Mouse (Mus musculus): ENCODE data around the gene 2310046K23Rik. TPM values are rescaled to one million over a fixed set of nuclear protein-coding genes. Genes with fewer than 3 reads are reported as not detected.
"Not testable (repeated sequence)": the region's sequence is repeated elsewhere in the genome, so short reads cannot be mapped to it uniquely, and the experiment has no call there.

Gene 2310046K23Rik
- polyA plus RNA-seq, 1 experiment from 2014 or later, result not detected

- Histone ChIP-seq H3K36me3 (replicated peaks; ENCODE audit: control insufficient read depth, insufficient read depth) (no peaks in the 10 kb centered on the region), H3K27me3 (ENCODE audit: control insufficient read depth, insufficient read depth, low read length) (no peaks in the 10 kb centered on the region), H3K9ac (no peak overlapping the region), H3K4me3 (replicated peaks; ENCODE audit: low read length) (no peak overlapping the region), H3K9me3 (ENCODE audit: control insufficient read depth, low read length) (no peaks in the 10 kb centered on the region), H3K4me2 (replicated peaks) (no peak overlapping the region), H3K4me1 (replicated peaks; ENCODE audit: control insufficient read depth, insufficient read depth, low read length) (no peaks in the 10 kb centered on the region), H3K27ac (no peak overlapping the region)
- DNase-seq (ENCODE audit: low spot score), result peak; percentile 30
- no peak for ATAC-seq (ENCODE audit: low FRiP score)
Observed at GRCm38 (mm10) chr3:92510786-92511185, 23.5 kb downstream of the 2310046K23Rik start.

- ATAC-seq (ENCODE audit: low FRiP score) (no peak), DNase-seq (ENCODE audit: low spot score) (no peak)
- no peak overlapping the region for H3K4me2 ChIP-seq (replicated peaks)
- H3K4me3 ChIP-seq (replicated peaks; ENCODE audit: low read length), result no peak overlapping the region
- WGBS, result 100% methylated on average over 1 of the region's 1 CpGs
- H3K9ac ChIP-seq, result no peak overlapping the region
- no peak overlapping the region for H3K27ac ChIP-seq
- no peaks in the 10 kb centered on the region for H3K4me1 ChIP-seq (replicated peaks; ENCODE audit: control insufficient read depth, insufficient read depth, low read length)
- H3K27me3 ChIP-seq (ENCODE audit: control insufficient read depth, insufficient read depth, low read length), result no peaks in the 10 kb centered on the region
- no peaks in the 10 kb centered on the region for H3K36me3 ChIP-seq (replicated peaks; ENCODE audit: control insufficient read depth, insufficient read depth)
- no peaks in the 10 kb centered on the region for H3K9me3 ChIP-seq (ENCODE audit: control insufficient read depth, low read length)
Observed at GRCm38 (mm10) chr3:92508185-92508584, 26.1 kb downstream of the 2310046K23Rik start.

- ATAC-seq (ENCODE audit: low FRiP score) (no peak), DNase-seq (ENCODE audit: low spot score) (no peak)
- Histone ChIP-seq H3K4me2 (replicated peaks) (no peak overlapping the region), H3K9me3 (ENCODE audit: control insufficient read depth, low read length) (no peaks in the 10 kb centered on the region), H3K9ac (no peak overlapping the region), H3K27ac (no peak overlapping the region), H3K27me3 (ENCODE audit: control insufficient read depth, insufficient read depth, low read length) (no peaks in the 10 kb centered on the region), H3K4me1 (replicated peaks; ENCODE audit: control insufficient read depth, insufficient read depth, low read length) (no peaks in the 10 kb centered on the region), H3K36me3 (replicated peaks; ENCODE audit: control insufficient read depth, insufficient read depth) (no peaks in the 10 kb centered on the region), H3K4me3 (replicated peaks; ENCODE audit: low read length) (no peak overlapping the region)
Observed at GRCm38 (mm10) chr3:92503528-92503927, 30.8 kb downstream of the 2310046K23Rik start.

- no peak for ATAC-seq (ENCODE audit: low FRiP score)
- Histone ChIP-seq H3K9ac (no peak within 1 kb of the TSS), H3K27ac (no peak within 1 kb of the TSS), H3K4me2 (replicated peaks) (no peak within 1 kb of the TSS), H3K9me3 (ENCODE audit: control insufficient read depth, low read length) (no peaks in the 10 kb centered on the region), H3K27me3 (ENCODE audit: control insufficient read depth, insufficient read depth, low read length) (no peaks in the 10 kb centered on the region), H3K4me3 (replicated peaks; ENCODE audit: low read length) (no peak within 1 kb of the TSS), H3K36me3 (replicated peaks; ENCODE audit: control insufficient read depth, insufficient read depth) (no peaks in the 10 kb centered on the region), H3K4me1 (replicated peaks; ENCODE audit: control insufficient read depth, insufficient read depth, low read length) (no peaks in the 10 kb centered on the region)
- DNase-seq (ENCODE audit: low spot score), result no peak
- 100% methylated on average over 1 of the region's 1 CpGs for WGBS
Observed at GRCm38 (mm10) chr3:92500393-92500792, 33.9 kb downstream of the 2310046K23Rik start, which contains the start of gene Sprr4. Gene Sprr4, minus strand, starts transcription at chr3:92500493.

GRCm38 (mm10) chr3:92490262-92490661 lies 44.0 kb downstream of the 2310046K23Rik start:
- ATAC-seq (ENCODE audit: low FRiP score); H3K27me3 ChIP-seq (ENCODE audit: control insufficient read depth, insufficient read depth, low read length); H3K36me3 ChIP-seq (replicated peaks; ENCODE audit: control insufficient read depth, insufficient read depth): not testable (repeated sequence)

GRCm38 (mm10) chr3:92486307-92486706 lies 48.0 kb downstream of the 2310046K23Rik start:
- WGBS, result 71% methylated on average over 1 of the region's 1 CpGs
- no peaks in the 10 kb centered on the region for H3K27me3 ChIP-seq (ENCODE audit: control insufficient read depth, insufficient read depth, low read length)

More at GRCm38 (mm10) chr3:92490262-92490661, 44.0 kb downstream of the 2310046K23Rik start:
- not testable (repeated sequence) for H3K4me3 ChIP-seq (replicated peaks; ENCODE audit: low read length); H3K4me2 ChIP-seq (replicated peaks); H3K27ac ChIP-seq; H3K4me1 ChIP-seq (replicated peaks; ENCODE audit: control insufficient read depth, insufficient read depth, low read length); H3K9me3 ChIP-seq (ENCODE audit: control insufficient read depth, low read length); H3K9ac ChIP-seq; DNase-seq (ENCODE audit: low spot score)

GRCm38 (mm10) chr3:92485863-92486262 lies 48.4 kb downstream of the 2310046K23Rik start, which contains the start of gene Sprr1a:
Gene Sprr1a, minus strand, starts transcription at chr3:92485895.
- Histone ChIP-seq H3K27me3 (ENCODE audit: control insufficient read depth, insufficient read depth, low read length) (no peaks in the 10 kb centered on the region), H3K4me3 (replicated peaks; ENCODE audit: low read length) (no peak within 1 kb of the TSS), H3K9ac (no peak within 1 kb of the TSS), H3K27ac (no peak within 1 kb of the TSS), H3K36me3 (replicated peaks; ENCODE audit: control insufficient read depth, insufficient read depth) (no peaks in the 10 kb centered on the region), H3K9me3 (ENCODE audit: control insufficient read depth, low read length) (no peaks in the 10 kb centered on the region), H3K4me1 (replicated peaks; ENCODE audit: control insufficient read depth, insufficient read depth, low read length) (no peaks in the 10 kb centered on the region), H3K4me2 (replicated peaks) (no peak within 1 kb of the TSS)
- ATAC-seq (ENCODE audit: low FRiP score) (no peak), DNase-seq (ENCODE audit: low spot score) (no peak)

More at GRCm38 (mm10) chr3:92486307-92486706, 48.0 kb downstream of the 2310046K23Rik start:
- no peak overlapping the region for H3K27ac ChIP-seq
- H3K4me2 ChIP-seq (replicated peaks), result no peak overlapping the region
- no peak overlapping the region for H3K4me3 ChIP-seq (replicated peaks; ENCODE audit: low read length)
- DNase-seq (ENCODE audit: low spot score) (no peak), ATAC-seq (ENCODE audit: low FRiP score) (no peak)
- no peak overlapping the region for H3K9ac ChIP-seq
- no peaks in the 10 kb centered on the region for H3K9me3 ChIP-seq (ENCODE audit: control insufficient read depth, low read length)
- H3K4me1 ChIP-seq (replicated peaks; ENCODE audit: control insufficient read depth, insufficient read depth, low read length), result no peaks in the 10 kb centered on the region
- H3K36me3 ChIP-seq (replicated peaks; ENCODE audit: control insufficient read depth, insufficient read depth), result no peaks in the 10 kb centered on the region

Other genes starting within 250 kb of the 2310046K23Rik start
- not detected in 2 replicates for gene Sprr2a3, start 249.1 kb downstream of the 2310046K23Rik start, polyA plus RNA-seq (2014; fragmentation: Nextera tagmentation; extraction: Ambion mirVana)
- gene Sprr2b, start 217.9 kb downstream of the 2310046K23Rik start, polyA plus RNA-seq (2014; fragmentation: Nextera tagmentation; extraction: Ambion mirVana), result 0.27 TPM in 1 of 2 replicates, not detected in the other
- not detected in 2 replicates for gene Sprr2d, start 195.4 kb downstream of the 2310046K23Rik start, polyA plus RNA-seq (2014; fragmentation: Nextera tagmentation; extraction: Ambion mirVana)
- gene Sprr2e, start 182.4 kb downstream of the 2310046K23Rik start, polyA plus RNA-seq (2014; fragmentation: Nextera tagmentation; extraction: Ambion mirVana), result not detected in 2 replicates
- not detected in 2 replicates for gene Sprr2f, start 169.3 kb downstream of the 2310046K23Rik start, polyA plus RNA-seq (2014; fragmentation: Nextera tagmentation; extraction: Ambion mirVana)
- gene Sprr2h, start 148.8 kb downstream of the 2310046K23Rik start, polyA plus RNA-seq (2014; fragmentation: Nextera tagmentation; extraction: Ambion mirVana), result not detected in 2 replicates
- gene Sprr2i, start 126.5 kb downstream of the 2310046K23Rik start, polyA plus RNA-seq (2014; fragmentation: Nextera tagmentation; extraction: Ambion mirVana), result not detected in 2 replicates
- gene Sprr2j-ps, start 116.4 kb downstream of the 2310046K23Rik start, polyA plus RNA-seq (2014; fragmentation: Nextera tagmentation; extraction: Ambion mirVana), result not detected in 2 replicates
- gene Gm9774, start 105.1 kb downstream of the 2310046K23Rik start, polyA plus RNA-seq (2014; fragmentation: Nextera tagmentation; extraction: Ambion mirVana), result 6.2 and 7.5 TPM in 2 replicates
- not detected in 2 replicates for gene Sprr2k, start 101.9 kb downstream of the 2310046K23Rik start, polyA plus RNA-seq (2014; fragmentation: Nextera tagmentation; extraction: Ambion mirVana)
- gene Sprr1b, start 95.7 kb downstream of the 2310046K23Rik start, polyA plus RNA-seq (2014; fragmentation: Nextera tagmentation; extraction: Ambion mirVana), result not detected in 2 replicates
- gene Sprr3, start 75.8 kb downstream of the 2310046K23Rik start, polyA plus RNA-seq (2014; fragmentation: Nextera tagmentation; extraction: Ambion mirVana), result not detected in 2 replicates
- not detected in 2 replicates for gene Sprr1a, start 48.6 kb downstream of the 2310046K23Rik start, polyA plus RNA-seq (2014; fragmentation: Nextera tagmentation; extraction: Ambion mirVana)
- not detected in 2 replicates for gene Sprr4, start 34.0 kb downstream of the 2310046K23Rik start, polyA plus RNA-seq (2014; fragmentation: Nextera tagmentation; extraction: Ambion mirVana)
- not detected in 2 replicates for gene Ivl, start 39.2 kb upstream of the 2310046K23Rik start, polyA plus RNA-seq (2014; fragmentation: Nextera tagmentation; extraction: Ambion mirVana)
- not detected in 2 replicates for gene Smcp, start 54.5 kb upstream of the 2310046K23Rik start, polyA plus RNA-seq (2014; fragmentation: Nextera tagmentation; extraction: Ambion mirVana)
- gene 2210017I01Rik, start 73.0 kb upstream of the 2310046K23Rik start, polyA plus RNA-seq (2014; fragmentation: Nextera tagmentation; extraction: Ambion mirVana), result not detected in 2 replicates
- gene Lce6a, start 87.1 kb upstream of the 2310046K23Rik start, polyA plus RNA-seq (2014; fragmentation: Nextera tagmentation; extraction: Ambion mirVana), result not detected in 2 replicates
- gene Lce1a1, start 113.8 kb upstream of the 2310046K23Rik start, polyA plus RNA-seq (2014; fragmentation: Nextera tagmentation; extraction: Ambion mirVana), result not detected in 2 replicates
- not detected in 2 replicates for gene Lce1b, start 122.4 kb upstream of the 2310046K23Rik start, polyA plus RNA-seq (2014; fragmentation: Nextera tagmentation; extraction: Ambion mirVana)
- not detected in 2 replicates for gene Lce1a2, start 135.8 kb upstream of the 2310046K23Rik start, polyA plus RNA-seq (2014; fragmentation: Nextera tagmentation; extraction: Ambion mirVana)
- not detected in 2 replicates for gene Lce1c, start 144.7 kb upstream of the 2310046K23Rik start, polyA plus RNA-seq (2014; fragmentation: Nextera tagmentation; extraction: Ambion mirVana)
- not detected in 2 replicates for gene Lce1d, start 152.7 kb upstream of the 2310046K23Rik start, polyA plus RNA-seq (2014; fragmentation: Nextera tagmentation; extraction: Ambion mirVana)
- gene Lce1e, start 174.6 kb upstream of the 2310046K23Rik start, polyA plus RNA-seq (2014; fragmentation: Nextera tagmentation; extraction: Ambion mirVana), result not detected in 2 replicates
- not detected in 2 replicates for gene Lce1f, start 185.8 kb upstream of the 2310046K23Rik start, polyA plus RNA-seq (2014; fragmentation: Nextera tagmentation; extraction: Ambion mirVana)
- gene Gm38119, start 204.6 kb upstream of the 2310046K23Rik start, polyA plus RNA-seq (2014; fragmentation: Nextera tagmentation; extraction: Ambion mirVana), result not detected in 2 replicates
- not detected in 2 replicates for gene Lce1g, start 217.8 kb upstream of the 2310046K23Rik start, polyA plus RNA-seq (2014; fragmentation: Nextera tagmentation; extraction: Ambion mirVana)
- gene Lce1h, start 230.6 kb upstream of the 2310046K23Rik start, polyA plus RNA-seq (2014; fragmentation: Nextera tagmentation; extraction: Ambion mirVana), result not detected in 2 replicates
- not detected in 2 replicates for gene Lce1i, start 244.4 kb upstream of the 2310046K23Rik start, polyA plus RNA-seq (2014; fragmentation: Nextera tagmentation; extraction: Ambion mirVana)